Mouse (Mus musculus): ENCODE data around the gene Mfsd6l.

GRCm38 (mm10) chr11:68585890-68586289, 29.9 kb downstream of the Mfsd6l start:
- TF ChIP-seq CTCF (IDR thresholded peaks at IDR 0.05; ENCODE audit: borderline replicate concordance, insufficient read depth, low read length) (peak; percentile 50; the same call in 1 of the 2 replicates), POLR2A (IDR thresholded peaks at IDR 0.05; ENCODE audit: low read depth, low read length) (no peak)
